Comparison of ENCODE assay signal across 8 mouse cellular contexts in the genomic region with DNA sequence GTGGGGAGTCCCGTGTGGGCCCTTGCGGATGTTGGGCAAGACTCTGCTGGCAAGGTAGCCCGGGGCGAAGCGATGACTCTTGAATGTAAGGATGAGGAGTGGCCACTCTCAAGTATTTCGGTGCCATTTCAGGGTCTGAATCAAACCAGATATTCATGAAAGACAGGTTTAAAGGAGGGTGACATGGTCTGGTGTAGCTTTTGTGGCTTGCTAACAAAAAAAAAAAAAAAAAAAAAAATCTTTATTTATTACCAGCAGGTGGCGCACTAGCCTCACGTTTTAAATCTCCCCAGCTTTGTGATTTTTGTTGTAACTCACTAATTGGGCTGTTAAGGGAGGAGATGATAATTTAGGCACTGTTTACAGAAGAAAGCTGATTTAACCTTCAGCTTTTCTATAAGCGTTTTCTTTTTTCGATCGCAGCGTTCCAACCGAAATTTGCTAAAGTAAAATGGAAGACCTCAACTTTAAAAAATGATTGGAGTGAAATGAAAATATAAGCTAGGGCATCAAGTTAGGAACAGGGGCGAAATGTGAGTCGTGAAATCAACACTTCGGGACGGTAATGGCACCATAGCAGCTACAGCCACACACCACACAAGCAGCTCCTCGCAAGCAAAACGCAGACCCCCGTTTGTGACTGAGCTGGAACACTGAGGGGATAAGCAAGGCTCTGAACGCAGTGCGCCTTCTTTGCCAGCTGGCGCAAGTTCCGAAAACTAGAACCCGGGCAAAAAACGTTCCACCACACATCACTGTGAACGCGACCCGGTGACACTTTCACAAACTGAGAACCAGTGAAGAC. TPM values are rescaled to one million over a fixed set of nuclear protein-coding genes. Genes with fewer than 3 reads are reported as not detected.
DNase-seq lines count a peak whose midpoint lies in the region; ATAC-seq lines count a peak whose summit lies in the region.

No protein-coding gene starts in this region.

- no peak overlapping the region for H3K27ac ChIP-seq in heart, embryonic 14.5 days (replicated peaks in 1 of 2; ENCODE audit: control insufficient read depth in 1 of 2, insufficient read depth in 1 of 2, low read depth in 2 of 2, low read length in 2 of 2)
- H3K27ac ChIP-seq in liver, embryonic 13.5 days: no peak overlapping the region

- H3K9me3 ChIP-seq in heart, embryonic 14.5 days (ENCODE audit: control insufficient read depth, low read length): no peaks in the 10 kb centered on the region
- H3K9me3 ChIP-seq in liver, embryonic 13.5 days (replicated peaks): no peaks in the 10 kb centered on the region

- no peak for ATAC-seq in heart, embryonic 14.5 days (ENCODE audit: insufficient number of reproducible peaks, insufficient read depth, low FRiP score, low read depth)
- ATAC-seq in liver, embryonic 13.5 days (ENCODE audit: low read depth): no peak

- peak overlapping the region; percentile 58 for H3K4me2 ChIP-seq in heart, embryonic 14.5 days (ENCODE audit: low read length)
- H3K4me2 ChIP-seq in liver, embryonic 13.5 days: 0 out of 2 replicates have a peak overlapping the region, but pooled peaks have one; percentile 4

- DNase-seq in cerebellum, adult 9-10 months: peak; percentile 26
- no peak for DNase-seq in cerebellum, adult 11 months
- DNase-seq in thymus, postnatal 0 days (ENCODE audit: low spot score): peak; percentile 36
- no peak for DNase-seq in thymus, adult 18-20 months
- no peak for DNase-seq in liver, embryonic 13.5 days
- peak; percentile 79 for DNase-seq in retina, postnatal 1 day
- DNase-seq in thymus, postnatal 14 days: no peak

- H3K36me3 ChIP-seq in heart, embryonic 14.5 days (ENCODE audit: control insufficient read depth, insufficient read depth, low read length): no peaks in the 10 kb centered on the region
- H3K36me3 ChIP-seq in liver, embryonic 13.5 days: no peaks in the 10 kb centered on the region

- H3K9ac ChIP-seq in heart, embryonic 14.5 days (ENCODE audit: low read length): no peak overlapping the region
- no peak overlapping the region for H3K9ac ChIP-seq in liver, embryonic 13.5 days

- H3K4me1 ChIP-seq in heart, embryonic 14.5 days (ENCODE audit: control insufficient read depth in 2 of 2, insufficient read depth in 2 of 2, low read length in 2 of 2): no peaks in the 10 kb centered on the region
- H3K4me1 ChIP-seq in liver, embryonic 13.5 days (replicated peaks): no peaks in the 10 kb centered on the region

- peaks cover 7% of the 10 kb centered on the region for H3K27me3 ChIP-seq in heart, embryonic 14.5 days (ENCODE audit: control insufficient read depth, insufficient read depth, low read length)
- H3K27me3 ChIP-seq in liver, embryonic 13.5 days: no peaks in the 10 kb centered on the region

- peak overlapping the region; percentile 8 to 23; a peak in 3 of 4 replicates for H3K4me3 ChIP-seq in heart, embryonic 14.5 days (ENCODE audit: control insufficient read depth in 1 of 2, insufficient read depth in 1 of 2, low read depth in 1 of 2, low read length in 2 of 2)
- no peak overlapping the region for H3K4me3 ChIP-seq in liver, embryonic 13.5 days (replicated peaks)

- 51% methylated on average over 29 of the region's 29 CpGs for WGBS in heart, embryonic 14.5 days
- 47% methylated on average over 29 of the region's 29 CpGs for WGBS in liver, embryonic 13.5 days (ENCODE audit: insufficient replicate concordance)

RNA-seq across cellular contexts. Expression of a gene that starts 16.8 kb away (rescaled TPM):
- polyA plus RNA-seq in thymus, postnatal 0 days (2015; fragmentation: Nextera tagmentation; extraction: Ambion mirVana): 0.44 and 0.55 TPM in 2 replicates
- polyA plus RNA-seq in heart, embryonic 14.5 days (2014; fragmentation: Nextera tagmentation; extraction: Ambion mirVana): 0.23 and 0.39 TPM in 2 replicates
- not detected in 2 replicates for polyA plus RNA-seq in liver, embryonic 13.5 days (2015; fragmentation: Nextera tagmentation; extraction: Ambion mirVana)

RNA-seq across cellular contexts. Expression of a gene that starts 49.9 kb away (rescaled TPM):
- polyA plus RNA-seq in thymus, postnatal 0 days (2015; fragmentation: Nextera tagmentation; extraction: Ambion mirVana): 11.6 and 13.1 TPM in 2 replicates
- 11.9 and 12.6 TPM in 2 replicates for polyA plus RNA-seq in heart, embryonic 14.5 days (2014; fragmentation: Nextera tagmentation; extraction: Ambion mirVana)
- polyA plus RNA-seq in liver, embryonic 13.5 days (2015; fragmentation: Nextera tagmentation; extraction: Ambion mirVana): 3.8 and 4.2 TPM in 2 replicates

RNA-seq across cellular contexts. Expression of a gene that starts 50.3 kb away (rescaled TPM):
- 4.2 and 4.5 TPM in 2 replicates for polyA plus RNA-seq in thymus, postnatal 0 days (2015; fragmentation: Nextera tagmentation; extraction: Ambion mirVana)
- polyA plus RNA-seq in heart, embryonic 14.5 days (2014; fragmentation: Nextera tagmentation; extraction: Ambion mirVana): 12.8 and 14.4 TPM in 2 replicates
- polyA plus RNA-seq in liver, embryonic 13.5 days (2015; fragmentation: Nextera tagmentation; extraction: Ambion mirVana): 13.6 and 14.6 TPM in 2 replicates

Comparison
In these comparisons a context has a peak if more than half of its experiments do, and no peak if none do; other contexts are left out.
1. DNase-seq: peak in cerebellum, adult 9-10 months (single experiment), thymus, postnatal 0 days (single experiment) and retina, postnatal 1 day (single experiment); none in cerebellum, adult 11 months (single experiment), thymus, adult 18-20 months (0 of 2), liver, embryonic 13.5 days (single experiment) and thymus, postnatal 14 days (single experiment).